Mouse (Mus musculus) spleen, postnatal 10 days (tissue): ENCODE measurements around the gene Olfr766-ps1.
"Not testable (repeated sequence)": the region's sequence is repeated elsewhere in the genome, so short reads cannot be mapped to it uniquely, and the experiment has no call there.

Experiments used
- DNase-seq, 2 experiments: peaks; one replicate each; pipeline ENCODE4 v3.0.0; 2021 to 2022; ENCODE audit warnings: low spot score in 2 of 2

The Olfr766-ps1 gene

DNA sequence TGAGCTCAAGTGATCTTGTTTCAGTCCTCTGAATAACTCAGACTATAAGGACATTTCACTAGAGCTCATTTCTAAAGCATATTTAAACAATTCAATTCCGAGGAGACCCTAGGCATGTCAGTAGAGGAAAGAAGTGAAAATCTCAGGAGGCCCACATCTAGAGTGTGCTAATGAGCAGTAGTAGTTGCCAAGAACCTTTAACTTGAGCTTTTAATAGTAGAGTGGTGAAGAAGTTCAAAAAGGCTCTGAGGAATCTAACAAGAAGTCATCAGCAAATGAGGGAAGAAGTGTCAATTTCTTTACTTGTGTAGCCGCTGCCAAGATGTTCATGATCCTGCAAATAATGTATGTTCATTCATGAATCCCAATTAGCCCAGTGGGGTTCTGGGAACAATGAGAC, at the start of gene Olfr766-ps1:
Olfr766-ps1 (minus strand) TSS at position 101 of the 400 bp plus-strand sequence.
- DNase-seq: no peak

DNA sequence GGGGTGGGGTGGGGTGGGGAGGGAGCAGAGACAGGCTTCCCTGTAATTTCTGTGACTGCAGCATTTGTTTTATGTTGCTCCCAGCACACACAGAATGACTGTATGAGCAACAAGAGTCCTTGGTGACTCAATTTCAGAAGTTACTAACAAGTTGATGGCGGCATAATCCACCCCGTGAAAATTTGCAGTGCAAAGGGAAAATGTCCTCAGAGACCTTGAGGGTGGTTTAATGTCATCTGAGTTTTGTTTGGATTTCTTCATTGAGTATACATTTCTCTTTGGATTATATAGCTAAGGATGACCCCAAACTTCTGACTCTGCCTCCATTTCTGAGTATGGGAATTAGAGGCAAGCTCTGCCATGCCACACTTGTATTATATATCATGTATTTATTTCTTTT, 49.0 kb upstream of the Olfr766-ps1 start, which contains the start of gene Olfr769:
Olfr769 (minus strand) TSS at position 101 of the 400 bp plus-strand sequence.
- no peak for DNase-seq

DNA sequence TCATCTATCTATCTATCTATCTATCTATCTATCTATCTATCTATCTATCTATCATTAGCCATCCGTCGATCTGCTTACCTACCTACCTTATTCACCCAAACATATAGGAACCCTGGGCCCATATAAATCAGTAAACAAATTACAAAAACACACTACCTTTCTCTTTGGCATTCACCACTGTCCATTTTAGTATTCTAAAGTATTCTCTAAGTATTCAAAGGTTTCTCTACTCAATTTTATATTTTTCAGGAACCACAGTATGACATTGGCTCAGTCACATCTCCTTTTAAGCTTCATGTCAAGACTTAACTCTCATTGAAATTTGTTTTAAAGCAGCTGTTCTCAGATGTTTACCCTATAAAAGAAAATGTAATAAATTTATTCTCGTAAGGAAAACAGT, 46.4 kb upstream of the Olfr766-ps1 start:
- DNase-seq: no peak

DNA sequence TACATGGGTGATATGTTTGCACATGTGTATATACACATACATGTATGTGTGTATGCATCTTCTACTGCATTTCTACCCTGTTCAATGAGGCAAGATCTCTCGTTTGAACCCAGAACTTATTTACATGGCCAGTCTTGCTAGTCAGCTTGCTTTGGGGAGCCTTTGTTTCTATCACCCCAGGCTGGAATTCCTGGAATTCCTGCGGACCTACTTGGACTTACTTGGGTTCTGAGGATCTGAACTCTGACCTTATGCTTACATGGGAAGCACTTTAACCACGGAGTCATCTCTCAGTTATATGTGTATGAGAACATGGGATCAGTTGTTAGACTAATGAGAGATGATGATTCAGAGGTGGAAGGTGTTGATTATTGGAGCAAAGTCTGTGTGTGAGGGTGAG, 32.5 kb upstream of the Olfr766-ps1 start:
- DNase-seq: no peak

DNA sequence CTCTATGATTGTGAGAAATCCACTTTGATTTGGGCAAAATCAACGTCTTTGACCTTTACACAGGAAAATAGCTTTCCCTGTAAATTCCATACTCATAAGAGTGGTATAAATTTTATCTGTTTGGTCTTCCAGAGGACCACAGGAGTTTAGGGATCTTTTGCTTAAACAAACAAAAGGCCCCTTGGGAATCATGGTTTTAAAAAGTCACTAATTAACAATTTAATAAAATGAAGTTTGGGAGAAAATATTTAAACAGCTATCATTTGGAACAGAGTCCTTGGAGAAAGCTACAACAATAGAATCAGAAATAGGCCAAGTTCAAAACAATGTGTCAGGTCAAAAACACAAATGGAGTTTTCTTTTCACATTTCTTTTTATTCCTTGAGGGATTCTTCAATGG, 30.5 kb upstream of the Olfr766-ps1 start, which contains the start of gene Olfr768:
Olfr768 (minus strand) TSS at position 101 of the 400 bp plus-strand sequence.
- no peak for DNase-seq

DNA sequence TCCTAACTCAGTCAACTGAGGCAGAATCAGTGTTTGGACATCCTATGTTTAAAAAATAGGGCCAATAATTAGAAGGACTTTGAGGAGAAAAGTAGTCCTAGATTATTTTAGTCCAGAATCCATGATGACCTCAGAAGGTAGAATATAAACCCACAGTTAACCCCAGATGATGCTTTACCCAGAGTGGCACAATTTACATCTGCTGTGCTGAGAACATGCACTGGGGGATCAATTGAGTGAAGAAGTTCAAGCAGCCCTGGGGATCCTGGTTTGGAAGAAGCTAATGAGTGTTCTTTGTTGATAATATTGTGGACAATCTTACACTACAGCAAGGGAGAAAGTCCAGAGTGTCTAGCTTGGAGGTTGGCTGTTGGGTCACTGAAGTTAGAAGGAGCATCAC, 14.0 kb upstream of the Olfr766-ps1 start, which contains the start of gene Olfr767:
Olfr767 (minus strand) TSS at position 101 of the 400 bp plus-strand sequence.
- not testable (repeated sequence) for DNase-seq

DNA sequence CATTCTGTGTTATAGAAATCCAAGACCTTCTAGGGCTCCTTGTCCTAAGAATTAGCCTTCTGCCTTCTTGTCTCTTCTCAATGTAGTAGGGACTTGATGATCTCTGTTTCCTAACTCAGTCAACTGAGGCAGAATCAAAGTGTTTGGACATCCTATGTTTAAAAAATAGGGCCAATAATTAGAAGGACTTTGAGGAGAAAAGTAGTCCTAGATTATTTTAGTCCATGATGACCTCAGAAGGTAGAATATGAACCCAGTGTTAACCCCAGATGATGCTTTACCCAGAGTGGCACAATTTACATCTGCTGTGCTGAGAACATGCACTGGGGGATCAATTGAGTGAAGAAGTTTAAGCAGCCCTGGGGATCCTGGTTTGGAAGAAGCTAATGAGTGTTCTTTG, 18.9 kb downstream of the Olfr766-ps1 start, which contains the start of gene Olfr765:
Olfr765 (minus strand) TSS at position 101 of the 400 bp plus-strand sequence.
- DNase-seq: not testable (repeated sequence)

DNA sequence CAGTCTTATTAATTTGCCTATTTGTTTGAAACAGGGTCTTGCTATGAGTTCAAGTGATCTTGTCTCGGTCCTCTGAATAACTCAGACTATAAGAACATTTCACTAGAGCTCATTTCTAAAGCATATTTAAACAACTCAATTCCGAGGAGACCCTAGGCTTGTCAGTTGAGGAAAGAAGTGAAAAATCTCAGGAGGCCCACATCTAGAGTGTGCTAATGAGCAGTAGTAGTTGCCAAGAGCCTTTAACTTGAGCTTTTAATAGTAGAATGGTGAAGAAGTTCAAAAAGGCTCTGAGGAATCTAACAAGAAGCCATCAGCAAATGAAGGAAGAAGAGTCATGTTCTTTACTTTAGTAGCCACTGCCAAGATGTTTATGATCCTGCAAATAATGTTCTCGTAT, 29.0 kb downstream of the Olfr766-ps1 start, which contains the start of gene Olfr764-ps1:
Olfr764-ps1 (minus strand) TSS at position 101 of the 400 bp plus-strand sequence.
- DNase-seq: no peak

DNA sequence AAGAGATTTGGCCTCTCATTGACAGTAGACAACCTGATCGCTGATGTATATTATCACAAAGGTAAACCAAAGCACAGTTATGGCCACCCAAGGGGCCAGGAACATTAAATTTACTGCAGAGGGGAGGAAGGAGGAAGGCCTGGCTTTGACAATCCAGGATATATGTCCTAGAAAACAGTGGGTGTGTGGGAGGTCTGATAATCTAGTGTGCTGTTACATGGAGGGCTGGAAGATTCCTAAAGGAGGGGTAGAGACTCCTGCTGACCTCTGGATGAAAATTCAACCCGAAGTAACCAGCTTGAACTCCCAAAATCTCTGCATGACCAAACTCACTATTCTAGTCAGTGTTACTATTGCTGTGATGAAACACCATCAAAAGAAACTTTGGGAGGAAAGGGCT, 40.4 kb downstream of the Olfr766-ps1 start:
- no peak for DNase-seq

DNA sequence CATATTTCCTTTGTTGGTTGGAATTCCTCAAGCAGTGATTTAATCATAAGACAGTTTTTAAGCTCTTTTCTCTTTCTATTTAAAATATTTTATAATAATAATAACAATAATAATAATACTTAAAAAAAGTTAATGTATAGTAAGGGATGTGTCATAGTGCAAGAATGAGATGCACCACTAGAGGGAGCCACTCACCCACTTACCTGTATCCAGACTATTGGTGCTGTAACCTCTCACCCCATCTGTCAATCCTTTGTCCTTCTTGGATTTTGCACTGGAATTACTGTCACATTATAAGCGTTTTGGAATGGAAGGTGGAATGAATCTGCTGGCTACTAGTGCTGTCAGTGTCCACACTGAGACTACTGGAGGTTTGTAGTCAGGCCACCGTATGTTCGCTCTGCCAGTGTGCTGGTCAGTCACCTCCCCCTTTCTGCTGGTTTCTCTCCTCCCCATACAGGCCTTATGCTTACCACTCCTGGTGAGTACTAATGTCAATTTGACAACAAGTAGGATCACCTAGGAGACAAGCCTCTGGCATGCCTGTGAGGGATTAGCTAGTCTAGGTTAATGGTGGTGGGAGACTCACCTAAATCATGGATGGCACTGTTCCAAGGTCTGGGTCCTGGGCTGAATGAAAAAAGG, 42.6 kb downstream of the Olfr766-ps1 start:
- DNase-seq: peak; percentile 8 to 57

DNA sequence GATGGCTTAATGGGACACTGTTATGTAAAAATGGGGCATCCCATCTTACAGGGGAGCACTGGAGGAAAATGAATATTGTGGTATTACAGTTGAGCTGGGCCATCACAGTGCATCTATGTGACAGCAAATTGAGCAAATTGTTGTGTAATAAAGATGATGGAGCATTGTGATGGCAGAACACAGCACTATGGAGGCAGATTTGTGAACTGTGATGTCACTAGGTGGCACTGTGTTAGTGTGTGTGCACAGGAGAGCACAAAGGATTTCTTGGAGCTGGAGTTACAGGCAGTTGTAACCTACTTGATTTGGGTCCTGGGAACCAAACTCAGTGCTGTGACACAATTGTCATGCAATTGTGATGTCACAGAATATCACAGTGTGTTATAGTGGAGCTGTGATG, 45.5 kb downstream of the Olfr766-ps1 start:
- DNase-seq: no peak

DNA sequence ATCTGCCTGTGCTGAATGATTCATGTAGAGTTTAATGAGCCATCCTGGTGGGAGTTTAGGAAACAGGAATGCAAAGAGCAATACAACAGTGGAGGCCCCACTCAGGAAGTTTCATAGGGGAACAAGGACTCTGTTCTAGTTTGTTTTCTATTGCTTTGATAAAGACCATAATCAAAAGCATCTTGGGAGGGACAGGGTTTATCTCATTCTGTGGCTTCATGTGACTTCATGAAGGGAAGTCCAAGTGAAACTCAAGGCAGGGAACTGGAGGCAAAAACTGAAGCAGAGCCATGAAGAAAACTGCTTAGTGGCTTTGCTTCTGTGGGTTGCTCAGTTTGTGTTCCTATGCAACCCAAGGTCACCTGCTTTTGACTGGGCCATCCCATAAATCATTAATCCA, 54.3 kb downstream of the Olfr766-ps1 start:
- no peak for DNase-seq
